ENCODE assay signal across 12 mouse cellular contexts in the genomic region with DNA sequence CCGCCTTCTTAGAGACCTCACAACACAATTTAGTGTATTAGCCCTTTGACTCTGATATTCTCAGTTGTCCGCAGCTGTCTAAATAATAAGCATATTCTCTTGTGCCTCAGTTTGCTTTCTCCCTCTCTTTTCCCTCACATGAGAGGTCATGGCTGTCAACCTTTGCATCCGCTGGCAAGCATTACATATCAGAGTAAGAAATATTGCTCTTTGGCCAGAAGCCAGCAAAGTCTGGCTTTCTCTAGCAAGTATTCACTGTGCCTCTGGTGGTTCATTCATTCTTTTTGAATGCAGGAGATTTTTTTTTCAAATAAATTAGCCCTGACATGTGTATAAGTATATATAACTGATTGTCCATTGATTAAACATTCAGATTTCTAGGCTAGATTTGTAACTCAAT. TPM values are rescaled to one million over a fixed set of nuclear protein-coding genes. Genes with fewer than 3 reads are reported as not detected.
DNase-seq lines count a peak whose midpoint lies in the region; TF ChIP-seq lines count a peak whose summit lies in the region.
"Had no signal": no experiment of that assay in that cellular context is flagged by ENCODE, and none has a peak within 500 bp of the region (broad histone marks: within the 10 kb centered on the region; RNA-seq: fewer than 3 reads in every experiment).

No protein-coding gene starts in this region.

- no peak for TF ChIP-seq CTCF in heart, adult 2 months (IDR thresholded peaks at IDR 0.05)

- 65% methylated on average over 3 of the region's 3 CpGs for WGBS in heart, adult 2 months

- H3K27me3 ChIP-seq in heart, adult 2 months (ENCODE audit: control insufficient read depth, insufficient read depth, low read length) = no peaks in the 10 kb centered on the region
- H3K27me3 ChIP-seq: Patski had no signal

- no peak overlapping the region for H3K4me3 ChIP-seq in heart, adult 2 months

- H3K79me2 ChIP-seq in heart, adult 2 months (replicated peaks; ENCODE audit: control insufficient read depth, insufficient read depth, low read length) = peaks cover 4% of the 10 kb centered on the region; the same call in 1 of the 2 replicates

- peaks cover 4% of the 10 kb centered on the region for H3K36me3 ChIP-seq in heart, adult 2 months (ENCODE audit: control insufficient read depth, insufficient read depth, low read length)

- no peak overlapping the region for H3K9ac ChIP-seq in heart, adult 2 months (ENCODE audit: low read depth, low read length)
- H3K9ac ChIP-seq: forebrain, postnatal 0 days had no signal

- no peak for TF ChIP-seq EP300 in heart, adult 2 months (IDR thresholded peaks at IDR 0.05; ENCODE audit: insufficient read depth, low read depth, low read length)

- H3K27ac ChIP-seq in heart, adult 2 months = no peak overlapping the region

- peak; percentile 25 for DNase-seq in heart, postnatal 4 days
- no peak for DNase-seq in heart, adult 2 months
- DNase-seq in lung, postnatal 10 days = peak; percentile 41
- DNase-seq in lung, adult 18-20 months = no peak
- DNase-seq in adrenal gland, postnatal 25 days = peak; percentile 31
- DNase-seq in lung, postnatal 14 days = peak; percentile 13
- no peak for DNase-seq in cerebellum, adult 18-20 months
- DNase-seq in cerebellum, postnatal 4 days (ENCODE audit: low spot score in 2 of 2) = no peak
- DNase-seq: cerebellum, adult 9-10 months; forebrain, postnatal 0 days; heart, adult 11 months had no signal

- peaks cover 14% of the 10 kb centered on the region for H3K4me1 ChIP-seq in heart, adult 2 months (ENCODE audit: control insufficient read depth, insufficient read depth, low read length)

- no peak for TF ChIP-seq POLR2A in heart, adult 2 months (IDR thresholded peaks at IDR 0.05; ENCODE audit: insufficient read depth, low read depth, low read length)

- intact Hi-C loops in heart, adult 2 months (cut with DNase I) = no loop called here

RNA-seq across cellular contexts. Expression of gene Ptpra, which starts 49.5 kb away (rescaled TPM):
- total RNA-seq in heart, postnatal 4 days (2021) = 10 to 100 TPM; 78.9 to 86.4 TPM
- total RNA-seq in heart, adult 2 months (2021) = 10 to 100 TPM; 44.0 to 46.0 TPM
- polyA plus RNA-seq in heart, adult 2 months (2012; rRNA removed) = 27.8 and 37.0 TPM in 2 replicates
- 115 and 144 TPM in 2 replicates for total RNA-seq in adrenal gland, postnatal 25 days (2021)

Comparison
In these comparisons a context has a peak if more than half of its experiments do, and no peak if none do; other contexts are left out.
1. DNase-seq: peak in heart, postnatal 4 days (single experiment), lung, postnatal 10 days (single experiment), adrenal gland, postnatal 25 days (single experiment) and lung, postnatal 14 days (single experiment); none in heart, adult 2 months (0 of 2), lung, adult 18-20 months (0 of 2), cerebellum, adult 18-20 months (0 of 2) and cerebellum, postnatal 4 days (0 of 2).